Mouse (Mus musculus) ovary, postnatal 10 days (tissue): ENCODE measurements around the gene Lyve1.

Experiments used
- DNase-seq: peaks from one replicate; pipeline ENCODE4 v3.0.0; 2022; ENCODE audit warnings: low spot score

Lyve1 gene

DNA sequence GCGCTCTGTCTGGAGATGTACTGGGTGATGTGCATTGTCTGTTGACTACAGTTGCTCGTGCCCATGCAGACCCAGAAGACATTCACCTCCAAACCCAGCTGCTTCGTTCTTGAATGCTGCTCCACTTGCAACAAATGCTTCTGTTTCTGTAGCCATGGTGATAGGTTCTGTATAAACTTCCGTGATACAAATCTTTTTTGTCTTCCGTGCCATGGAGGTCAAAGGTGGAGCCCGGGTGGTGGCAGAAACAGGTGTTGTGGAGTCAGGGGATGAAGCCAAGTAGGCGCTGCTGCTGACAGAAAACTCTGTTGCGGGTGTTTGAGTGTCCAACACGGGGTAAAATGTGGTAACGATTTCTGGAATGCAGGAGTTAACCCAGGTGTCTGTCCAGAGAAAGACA, 9.4 kb downstream of the Lyve1 start:
- DNase-seq: no peak

DNA sequence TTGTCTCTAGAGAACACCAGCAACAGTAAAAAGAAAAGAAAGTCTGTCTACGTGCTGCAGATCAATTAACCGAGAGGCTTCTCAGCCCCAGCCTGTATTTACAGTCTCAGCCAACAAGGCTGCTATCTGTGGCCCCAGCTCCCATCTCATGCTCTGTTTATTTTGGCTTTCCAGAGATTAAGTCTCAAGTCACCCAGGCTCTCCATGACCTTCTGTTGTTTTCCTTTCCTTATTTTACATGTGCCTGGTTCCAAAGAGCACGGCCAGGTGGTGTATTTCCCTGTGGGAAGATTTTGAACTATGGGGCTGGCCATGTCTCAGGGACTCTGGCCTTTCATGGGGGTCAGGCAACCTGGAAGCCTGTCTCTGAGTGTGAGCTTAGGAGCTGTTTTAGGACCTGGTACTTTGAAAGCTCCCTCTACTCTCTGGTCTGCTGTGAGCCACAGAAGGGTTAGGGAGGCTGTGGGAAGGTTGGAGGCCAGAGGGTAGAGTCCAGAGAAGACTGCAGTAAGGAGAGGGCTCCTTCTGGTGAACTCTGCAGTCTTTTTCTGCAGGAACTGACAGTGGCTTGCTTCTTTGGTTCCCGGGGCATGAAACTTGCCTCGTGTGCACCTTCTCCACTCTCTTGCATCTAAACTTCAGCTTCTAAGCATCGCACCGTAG, 11.4 kb downstream of the Lyve1 start:
- DNase-seq: no peak

DNA sequence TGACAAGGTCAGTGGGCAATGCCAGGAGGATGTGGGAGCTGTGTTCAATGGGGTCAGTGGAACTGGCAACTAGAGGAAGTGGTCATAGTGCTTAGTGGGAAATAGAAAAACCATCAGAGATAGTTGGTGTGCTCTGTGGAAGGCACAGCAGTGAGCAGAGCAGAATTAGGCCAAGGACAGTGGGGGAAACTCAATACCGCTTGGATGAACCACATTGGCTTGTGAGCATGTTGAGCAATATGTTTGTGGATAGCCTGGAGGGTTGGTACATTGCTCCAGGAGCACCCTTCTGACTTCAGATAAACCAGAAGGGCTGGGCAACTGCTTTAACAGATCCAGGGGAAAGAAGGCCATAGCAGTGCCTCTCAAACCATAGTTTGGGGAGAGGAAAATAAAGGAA, 14.7 kb downstream of the Lyve1 start:
- no peak for DNase-seq

DNA sequence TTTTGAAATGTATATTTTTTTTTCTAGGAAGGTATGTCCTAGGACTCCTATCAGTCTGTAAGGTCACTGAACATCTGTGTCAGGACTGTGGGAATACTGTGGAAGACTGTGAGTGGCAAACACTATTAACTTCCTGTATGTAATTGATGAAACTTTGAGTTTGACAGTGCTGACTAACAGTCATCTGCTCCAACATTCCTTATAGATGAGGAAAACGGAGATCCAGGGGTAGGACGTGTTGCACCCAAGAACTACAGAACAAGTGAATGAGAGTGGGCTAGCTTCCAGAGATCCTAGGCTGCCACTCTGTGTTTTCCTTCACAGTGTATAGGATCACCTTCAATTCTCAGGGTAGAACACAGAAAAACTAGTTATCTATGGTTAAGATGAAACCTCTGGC, 15.7 kb downstream of the Lyve1 start:
- no peak for DNase-seq

DNA sequence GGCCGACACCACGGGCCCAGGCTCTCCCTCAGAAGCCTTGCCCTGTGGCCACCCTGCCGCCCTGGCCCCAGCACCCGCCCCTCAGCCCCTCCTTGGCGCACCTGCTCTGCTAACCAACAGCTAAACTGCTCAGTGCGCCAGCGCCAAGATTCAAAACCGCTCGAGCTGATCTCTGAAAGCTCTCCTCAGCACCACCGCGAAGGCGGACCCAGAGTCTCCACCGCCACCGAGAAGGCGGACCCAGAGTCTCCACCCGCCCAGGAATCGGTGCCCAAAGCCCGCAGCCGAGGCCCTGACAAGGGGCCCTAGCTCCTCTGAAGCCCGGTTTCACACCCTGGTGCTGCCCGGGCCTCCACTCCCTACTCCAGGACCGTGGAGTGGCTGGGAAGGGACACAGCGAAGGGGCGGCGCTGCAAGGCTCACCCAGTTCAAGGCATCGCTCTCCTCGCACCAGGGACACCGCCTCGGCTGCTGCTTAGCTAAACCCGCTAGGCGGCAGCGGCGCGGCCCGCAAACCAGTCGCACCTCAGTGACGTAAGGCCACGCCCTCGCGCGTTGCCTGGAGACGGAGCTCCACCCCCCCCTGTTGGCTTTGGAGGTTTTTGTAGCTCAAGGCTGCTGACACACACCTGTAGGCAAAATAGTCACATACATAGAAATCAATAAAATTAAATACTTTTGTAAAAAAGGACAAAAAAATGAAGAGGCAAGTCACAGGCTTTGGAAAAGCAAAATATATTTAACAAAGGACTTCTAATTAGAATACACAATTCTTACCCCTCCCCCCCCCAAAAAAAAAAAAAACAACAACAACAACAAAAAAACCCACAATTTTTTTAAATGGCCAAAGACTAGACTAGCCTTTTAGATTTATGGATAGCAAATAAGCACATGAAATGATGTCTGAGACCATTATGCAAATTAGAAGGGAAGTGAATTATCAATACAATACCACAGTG, 18.8 kb downstream of the Lyve1 start, which contains the start of gene Rnf141:
Gene Rnf141, minus strand, starts transcription at position 542 of the 959 bp plus-strand sequence.
- DNase-seq: peak; percentile 81

DNA sequence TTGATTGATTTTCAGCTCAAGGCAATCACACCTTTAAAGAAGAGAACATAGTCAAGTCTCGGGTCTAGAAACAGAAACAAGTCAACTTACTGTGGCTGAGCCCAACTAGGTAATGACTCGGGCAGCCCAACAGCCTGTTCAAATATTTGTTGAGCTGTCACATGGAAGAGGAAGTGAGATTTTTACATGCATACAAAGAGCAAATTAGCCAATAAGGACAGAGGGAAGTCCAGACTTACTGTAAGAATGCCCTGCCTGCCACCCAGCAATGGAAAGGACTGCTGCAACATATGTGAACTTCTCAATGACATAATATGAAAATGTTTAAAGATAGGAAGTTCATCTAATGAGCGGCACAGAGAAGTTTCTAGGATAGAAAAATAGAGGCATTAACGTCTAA, 22.7 kb downstream of the Lyve1 start:
- no peak for DNase-seq

DNA sequence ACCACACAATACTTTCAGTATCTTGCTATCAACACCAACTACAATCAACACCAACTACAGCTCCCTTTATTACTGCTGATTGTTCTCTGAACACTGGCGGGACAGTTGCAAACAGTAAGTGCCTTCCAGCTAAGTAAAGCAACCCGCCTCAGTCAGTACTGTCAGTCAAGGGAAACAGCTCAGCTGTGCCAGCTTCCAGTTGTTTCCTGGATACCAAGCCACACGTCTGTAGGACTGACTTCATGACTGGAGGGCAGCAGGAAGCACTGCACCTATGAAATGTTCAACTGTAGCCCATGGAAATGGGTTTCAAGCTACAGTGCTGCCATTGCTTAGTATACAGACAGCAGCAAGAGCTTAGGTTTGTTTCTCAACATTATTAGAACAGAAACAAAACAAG, 28.5 kb downstream of the Lyve1 start:
- no peak for DNase-seq

DNA sequence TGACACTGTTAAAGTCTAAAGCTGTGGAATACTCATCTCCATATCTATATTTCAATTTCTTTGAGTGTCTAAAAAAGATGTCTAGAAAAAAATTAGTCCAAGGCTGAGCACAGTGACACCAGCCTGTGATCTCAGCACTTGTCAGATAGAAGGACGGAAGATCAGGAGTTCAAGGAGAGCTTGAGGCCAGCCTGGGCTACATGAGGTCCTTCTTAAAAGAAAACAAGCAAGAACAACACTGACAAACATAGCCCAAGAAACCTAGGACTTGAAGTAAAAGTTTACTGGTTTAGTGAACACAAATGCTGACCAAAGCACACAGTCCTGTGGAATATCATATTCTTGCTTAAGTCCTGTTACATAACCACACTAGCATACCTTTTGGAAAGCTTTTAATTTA, 29.0 kb downstream of the Lyve1 start:
- no peak for DNase-seq

DNA sequence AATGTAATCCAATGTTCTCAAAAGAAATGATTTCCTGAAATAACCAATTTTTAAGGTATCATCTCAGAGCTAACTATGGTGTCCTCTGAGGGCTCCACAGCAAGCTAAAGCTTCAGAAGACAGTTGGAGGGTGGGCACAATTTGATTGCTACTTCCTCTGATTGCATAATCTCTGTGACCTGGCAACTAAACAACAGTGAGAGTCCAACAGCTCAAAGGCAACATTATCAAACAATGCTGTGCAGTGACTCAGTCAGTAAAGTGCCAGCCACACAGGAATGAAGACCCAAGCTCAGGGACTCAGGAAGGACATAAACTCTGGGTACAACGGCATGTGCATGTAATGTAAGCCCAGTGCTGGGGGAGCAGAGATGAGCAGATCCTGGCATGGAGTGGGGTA, 30.0 kb downstream of the Lyve1 start:
- DNase-seq: no peak

DNA sequence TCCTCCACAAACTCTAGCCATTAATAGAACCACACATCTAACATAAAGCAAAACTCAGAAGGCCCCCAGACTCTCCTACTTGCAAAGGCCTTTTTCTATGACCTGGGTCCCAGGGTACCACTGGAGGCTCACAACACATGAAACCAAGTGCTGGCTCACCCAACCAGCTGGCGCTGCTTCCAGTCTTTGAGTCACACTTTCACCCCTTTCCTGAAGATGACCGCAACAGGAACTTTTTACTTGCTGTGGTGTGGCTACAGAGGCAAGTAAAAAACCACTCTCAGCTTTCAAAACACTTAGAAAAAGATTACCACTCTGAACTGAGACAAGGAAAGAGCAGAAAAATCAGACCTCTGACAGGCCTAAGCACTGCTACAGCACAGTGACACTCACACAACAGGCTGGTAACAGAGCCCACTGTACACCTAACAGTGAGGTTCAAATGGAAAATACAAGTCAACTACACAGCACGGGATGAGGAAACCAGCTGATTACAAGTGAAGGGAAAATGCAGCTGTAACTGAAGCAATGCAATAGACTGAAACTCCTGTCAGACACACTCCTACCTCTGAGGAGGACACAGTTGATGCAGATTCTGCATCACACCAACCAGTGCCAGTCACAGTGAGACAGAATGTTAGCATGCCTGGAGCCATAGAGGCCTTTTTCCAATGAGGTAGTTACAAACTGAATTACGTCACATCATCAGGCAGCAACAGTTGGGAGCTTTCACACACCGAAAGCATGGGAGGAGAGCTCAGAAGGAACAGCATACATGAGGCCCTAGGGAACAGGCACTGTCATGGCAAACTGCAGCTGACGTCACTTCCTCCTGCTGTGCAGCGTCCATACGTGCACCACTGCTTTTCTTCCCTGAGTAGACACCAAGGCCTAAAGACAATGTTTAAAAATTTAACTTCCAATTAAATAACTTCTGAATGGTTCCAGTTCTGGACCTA, 38.8 kb downstream of the Lyve1 start:
- DNase-seq: no peak

DNA sequence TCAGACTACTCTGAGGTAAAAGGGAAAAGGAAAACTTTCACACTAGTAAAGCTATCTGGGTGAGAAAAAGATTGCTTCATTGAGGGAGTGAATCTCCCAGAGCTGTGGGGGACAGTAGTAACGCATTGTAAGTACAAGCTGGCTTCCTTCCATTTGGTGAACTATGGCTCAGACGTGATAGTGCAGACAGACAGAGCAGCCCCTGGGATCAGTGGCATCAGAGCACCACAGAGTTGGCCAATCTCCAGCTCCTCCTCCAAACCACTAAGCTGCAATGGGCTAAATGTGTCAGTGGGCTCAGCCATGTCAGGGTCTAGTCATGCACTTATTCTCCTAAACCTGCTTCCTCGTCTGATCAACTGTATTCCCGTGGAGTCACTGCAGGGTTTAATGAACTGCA, 39.4 kb downstream of the Lyve1 start:
- no peak for DNase-seq

DNA sequence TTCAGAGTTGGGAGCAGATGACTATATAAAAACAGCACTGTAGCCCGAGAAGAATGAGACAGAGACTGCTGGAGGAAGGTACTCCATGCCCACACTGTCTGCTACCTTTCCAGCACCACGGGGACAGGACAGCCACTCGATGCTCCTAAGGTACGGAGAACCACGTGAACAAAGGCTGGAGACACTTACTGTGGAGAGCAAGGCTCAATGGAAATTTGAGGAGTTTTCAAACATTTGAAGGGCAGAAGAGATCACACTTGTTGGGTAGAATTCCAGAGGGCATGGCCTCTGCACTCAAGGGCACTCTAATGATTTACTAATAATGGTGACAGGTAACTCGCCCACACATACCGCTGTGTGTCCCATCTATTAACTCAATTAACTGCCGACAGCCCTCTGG, 40.0 kb downstream of the Lyve1 start:
- DNase-seq: no peak

DNA sequence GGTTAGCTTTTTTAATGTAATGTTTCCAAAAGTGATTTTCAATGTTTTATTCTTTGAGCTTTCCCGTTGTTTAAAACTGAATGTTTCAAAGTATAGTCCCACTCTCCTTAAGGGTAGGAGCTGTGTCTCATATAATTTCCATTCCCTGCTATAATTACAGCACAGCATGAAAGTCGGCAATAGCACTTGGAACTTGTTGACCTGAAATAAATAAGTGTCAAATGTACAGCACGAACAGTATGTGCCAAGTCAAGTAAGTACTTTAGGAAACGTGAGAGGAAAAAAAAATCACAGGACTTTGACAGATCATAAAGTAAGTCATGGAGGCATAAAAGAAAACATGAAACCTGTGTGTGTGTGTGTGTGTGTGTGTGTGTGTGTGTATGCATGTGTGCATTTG, 41.0 kb downstream of the Lyve1 start:
- DNase-seq: no peak

DNA sequence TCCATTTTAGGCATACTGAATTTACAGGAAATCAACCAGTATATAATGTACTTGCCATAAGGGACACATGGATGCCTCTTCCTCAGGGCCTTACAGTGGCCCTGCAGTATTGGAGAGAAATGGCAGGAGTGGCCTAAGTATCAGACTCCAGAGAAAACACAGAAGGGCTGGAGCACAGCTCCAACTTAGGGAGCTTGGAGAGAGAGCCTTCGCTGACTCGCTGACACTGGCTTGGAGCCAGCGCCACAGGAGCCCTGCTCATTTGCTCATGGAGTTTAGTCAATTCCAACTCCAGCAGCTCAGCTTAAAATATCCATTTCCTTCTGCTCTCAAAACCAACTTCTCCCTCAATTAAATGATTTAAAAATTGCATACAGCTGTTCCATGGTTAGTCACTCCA, 41.4 kb downstream of the Lyve1 start:
- no peak for DNase-seq

DNA sequence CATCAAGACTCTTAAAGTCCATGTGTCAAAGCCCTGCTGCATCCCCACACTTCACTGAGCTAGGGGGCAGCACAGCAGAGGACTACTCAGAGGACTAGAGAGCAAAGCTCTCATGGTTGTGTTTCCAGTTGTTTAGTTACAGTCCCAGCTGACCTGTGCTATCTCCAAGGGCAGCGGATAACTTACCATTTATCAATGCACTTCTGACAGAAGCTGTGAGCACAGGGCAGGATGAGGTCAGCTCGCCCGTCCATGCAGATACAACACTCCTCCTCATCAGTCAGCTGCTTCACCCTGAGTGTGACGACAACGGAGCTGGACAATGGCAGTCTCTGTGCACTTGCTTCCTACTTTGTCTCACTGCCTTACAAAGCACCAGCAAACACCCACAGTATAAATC, 42.0 kb downstream of the Lyve1 start:
- no peak for DNase-seq

DNA sequence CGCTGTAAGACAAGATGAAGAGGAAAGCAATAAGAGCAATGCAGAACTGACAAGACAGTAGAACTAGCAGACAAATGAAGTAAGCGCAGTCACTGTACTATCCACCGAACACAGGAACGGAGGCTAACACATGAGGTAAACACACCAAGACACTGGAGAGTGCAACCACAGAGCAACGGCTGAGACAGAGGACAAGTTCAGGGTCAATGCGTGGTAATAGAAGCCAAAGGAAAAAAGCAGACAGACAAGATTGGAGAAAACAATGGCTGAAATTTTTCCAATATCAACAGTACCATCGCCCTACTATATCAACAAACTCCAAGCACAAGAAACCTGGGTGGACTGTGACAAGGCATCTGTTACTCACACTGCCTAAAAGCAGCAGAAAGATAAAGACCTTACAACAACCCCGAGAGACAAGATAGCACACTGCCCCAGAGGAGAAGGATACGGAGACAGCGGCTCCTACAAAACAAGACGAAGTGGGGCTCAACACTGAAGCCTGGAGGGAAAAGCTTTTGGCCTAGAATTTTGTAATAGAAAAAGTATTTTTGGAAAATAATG, 44.2 kb downstream of the Lyve1 start:
- no peak for DNase-seq

DNA sequence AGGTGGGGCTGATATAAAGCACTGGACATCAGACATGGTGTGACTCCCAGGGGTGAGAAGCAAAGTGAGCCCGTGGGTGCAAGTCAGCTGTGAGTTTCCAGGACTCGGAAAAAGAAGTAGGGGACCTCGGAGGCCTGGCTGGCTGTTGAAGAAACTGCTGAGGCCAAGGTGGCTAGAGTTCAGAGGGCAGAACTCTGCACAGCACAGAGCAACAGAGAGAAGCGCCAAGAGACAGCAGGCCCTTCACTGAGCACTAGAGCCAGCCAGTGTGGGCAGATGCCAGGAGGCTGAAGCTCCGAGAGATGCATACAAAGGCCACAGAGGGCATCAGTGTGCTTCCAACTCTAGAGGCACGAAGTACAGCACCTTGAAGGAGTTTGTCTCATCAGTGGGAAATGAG, 44.8 kb downstream of the Lyve1 start:
- DNase-seq: no peak

DNA sequence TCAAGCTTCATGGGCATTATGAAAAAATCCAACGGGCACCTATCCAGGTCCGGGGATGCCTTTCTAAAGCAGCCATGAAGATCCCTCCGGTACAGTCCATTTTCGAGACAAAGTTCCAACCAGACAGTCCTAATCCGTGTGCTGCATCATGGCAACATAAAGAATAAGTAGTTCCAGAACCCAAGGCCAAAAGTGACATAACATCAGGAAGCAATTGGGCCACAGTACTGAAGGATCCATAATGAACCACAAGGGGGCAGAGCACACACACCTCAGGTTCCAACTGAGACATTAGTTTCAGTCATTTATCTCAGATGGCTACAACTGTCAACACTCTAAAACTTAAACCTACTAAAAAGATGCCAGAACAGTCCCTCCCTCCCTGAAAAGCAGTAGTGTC, 47.0 kb downstream of the Lyve1 start:
- no peak for DNase-seq

DNA sequence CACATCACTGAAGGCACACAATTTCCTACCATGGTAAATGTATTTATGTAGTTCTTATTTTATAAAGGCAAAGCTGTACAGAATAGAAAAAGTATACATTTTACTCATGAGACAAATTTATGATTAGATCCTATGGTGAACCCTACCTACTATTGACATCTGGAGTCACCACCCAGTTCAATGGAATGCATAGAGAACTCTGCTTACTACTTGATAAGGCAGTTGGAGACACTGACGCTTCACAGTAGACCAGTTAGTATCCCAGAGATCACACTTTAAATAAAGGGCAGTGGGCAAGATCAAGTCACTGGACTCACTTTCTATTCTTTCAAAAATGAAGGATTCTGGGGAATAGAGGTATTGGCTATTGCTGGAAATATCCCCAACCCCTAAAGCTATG, 49.1 kb downstream of the Lyve1 start:
- DNase-seq: no peak

DNA sequence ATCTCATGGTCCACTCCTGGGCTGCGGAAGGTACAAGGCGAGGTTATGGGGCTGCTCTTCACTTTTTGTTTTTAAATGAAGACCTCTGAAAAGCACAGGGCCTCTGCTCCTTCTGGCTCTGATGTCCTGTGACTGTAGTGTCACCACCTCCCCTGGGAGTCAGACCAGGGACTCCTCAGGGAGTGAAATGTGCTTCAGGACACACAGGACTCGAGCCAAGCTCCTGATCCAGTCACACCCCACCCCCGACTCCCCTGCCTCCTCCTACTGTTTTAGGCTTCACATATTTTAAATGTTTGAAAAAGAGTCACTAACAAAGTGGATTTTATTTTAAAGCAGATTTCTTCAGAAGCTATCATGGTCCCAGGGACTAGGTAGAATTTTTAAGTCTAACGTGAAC, 51.5 kb downstream of the Lyve1 start:
- DNase-seq: no peak

DNA sequence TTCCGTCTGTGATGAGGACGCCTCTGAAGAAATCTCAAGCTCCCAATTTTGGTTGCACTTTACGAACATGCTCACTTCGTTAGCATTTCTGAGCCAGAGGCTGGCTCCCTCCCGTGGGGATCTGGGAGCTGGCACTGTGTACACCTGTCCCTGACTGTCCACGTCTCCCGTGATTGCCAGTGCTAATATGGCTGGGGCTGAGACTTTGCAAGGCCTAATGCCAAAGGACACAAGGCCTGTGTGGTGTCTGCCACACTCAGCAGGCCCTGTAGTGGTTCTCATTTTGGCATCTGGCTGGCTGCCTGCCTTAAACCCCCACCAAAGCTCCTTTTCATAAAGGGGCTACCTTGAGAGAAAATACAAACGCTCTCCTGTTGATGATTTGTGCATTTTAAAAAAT, 52.0 kb downstream of the Lyve1 start:
- DNase-seq: no peak
